Mouse (Mus musculus) liver, postnatal 0 days (tissue): Measurements from ENCODE around the gene Akap2.

Experiments used
- CTCF ChIP-seq: sonication (generic); IDR thresholded peaks from 2 replicates; pipeline ENCODE4 v1.5.1; 2016; ENCODE audit warnings: antibody characterized with exemption, low read depth
- EP300 ChIP-seq: IDR thresholded peaks from 2 replicates; pipeline ENCODE4 v1.6.1; 2016; ENCODE audit warnings: antibody characterized with exemption, low read depth, mild to moderate bottlenecking

DNA sequence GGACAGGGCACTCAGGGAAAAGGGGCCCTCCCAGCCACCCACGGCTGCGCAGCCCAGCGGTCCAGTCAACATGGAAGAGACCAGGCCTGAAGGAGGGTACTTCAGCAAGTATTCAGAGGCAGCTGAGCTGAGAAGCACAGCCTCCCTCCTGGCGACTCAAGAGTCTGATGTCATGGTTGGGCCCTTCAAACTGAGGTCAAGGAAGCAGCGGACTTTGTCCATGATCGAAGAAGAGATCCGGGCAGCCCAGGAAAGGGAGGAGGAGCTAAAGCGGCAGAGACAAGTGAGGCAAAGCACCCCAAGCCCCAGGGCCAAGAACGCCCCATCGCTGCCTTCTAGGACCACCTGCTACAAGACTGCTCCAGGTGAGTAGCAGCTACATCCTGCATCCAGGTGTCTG is 139.2 kb downstream of the Akap2 start:
- TF ChIP-seq CTCF (no peak), EP300 (no peak)
